Mouse (Mus musculus) embryonic fibroblast, embryonic 13.5 days (primary cell): Measurements from ENCODE around the gene Ctnnal1.

Experiments used
- CTCF ChIP-seq: IDR thresholded peaks from 2 replicates; pipeline ENCODE4 v1.5.1; 2011; ENCODE audit warnings: mild to moderate bottlenecking, control low read depth, low read length, moderate library complexity, borderline replicate concordance; ENCODE audit not compliant: insufficient read depth
- POLR2A ChIP-seq: IDR thresholded peaks from 2 replicates; pipeline ENCODE4 v1.6.1; 2011; ENCODE audit warnings: low read depth, mild to moderate bottlenecking, control low read depth, low read length, moderate library complexity

GRCm38 (mm10) chr4:56845896-56846533, 19.0 kb downstream of the Ctnnal1 start:
- TF ChIP-seq POLR2A (no peak), CTCF (no peak)
